Mouse (Mus musculus) testis, postnatal 14 days (tissue): ENCODE results near the gene Tmem163.

Experiments
- DNase-seq: peaks from one replicate; pipeline ENCODE4 v3.0.0; 2021; ENCODE audit warnings: low spot score

The Tmem163 gene

GRCm38 (mm10) chr1:127651564-127651963, 27.8 kb downstream of the Tmem163 start:
- no peak for DNase-seq

GRCm38 (mm10) chr1:127642976-127643769, 36.2 kb downstream of the Tmem163 start:
- DNase-seq: no peak

- DNase-seq: no peak
These were observed 41.4 kb downstream of the Tmem163 start for GRCm38 (mm10) chr1:127637917-127638316.

- no peak for DNase-seq
These were observed 52.2 kb downstream of the Tmem163 start for GRCm38 (mm10) chr1:127627151-127627550.

- DNase-seq: no peak
These were observed 53.6 kb downstream of the Tmem163 start for GRCm38 (mm10) chr1:127625577-127626362.

GRCm38 (mm10) chr1:127622349-127622748, 57.0 kb downstream of the Tmem163 start:
- no peak for DNase-seq

GRCm38 (mm10) chr1:127619036-127619435, 60.3 kb downstream of the Tmem163 start:
- DNase-seq: no peak

- DNase-seq: no peak
These were observed 69.0 kb downstream of the Tmem163 start for GRCm38 (mm10) chr1:127610378-127610777.

- no peak for DNase-seq
These were observed 69.5 kb downstream of the Tmem163 start for GRCm38 (mm10) chr1:127609814-127610213.

- DNase-seq: no peak
These were observed 71.0 kb downstream of the Tmem163 start for GRCm38 (mm10) chr1:127608326-127608725.

GRCm38 (mm10) chr1:127603697-127604631, 75.4 kb downstream of the Tmem163 start:
- DNase-seq: no peak

GRCm38 (mm10) chr1:127596143-127596542, 83.2 kb downstream of the Tmem163 start:
- DNase-seq: no peak

- no peak for DNase-seq
These were observed 83.6 kb downstream of the Tmem163 start for GRCm38 (mm10) chr1:127595735-127596134.

- DNase-seq: no peak
These were observed 89.8 kb downstream of the Tmem163 start for GRCm38 (mm10) chr1:127589542-127589941.

- DNase-seq: no peak
These were observed 92.3 kb downstream of the Tmem163 start for GRCm38 (mm10) chr1:127587071-127587470.

- no peak for DNase-seq
These were observed 93.2 kb downstream of the Tmem163 start for GRCm38 (mm10) chr1:127586156-127586555.

GRCm38 (mm10) chr1:127577981-127578380, 101.4 kb downstream of the Tmem163 start:
- no peak for DNase-seq

- no peak for DNase-seq
These were observed 102.3 kb downstream of the Tmem163 start for GRCm38 (mm10) chr1:127577083-127577482.

GRCm38 (mm10) chr1:127576563-127576962, 102.8 kb downstream of the Tmem163 start:
- no peak for DNase-seq

GRCm38 (mm10) chr1:127576143-127576542, 103.2 kb downstream of the Tmem163 start:
- DNase-seq: no peak

- DNase-seq: no peak
These were observed 103.7 kb downstream of the Tmem163 start for GRCm38 (mm10) chr1:127575692-127576091.

GRCm38 (mm10) chr1:127573186-127573585, 106.2 kb downstream of the Tmem163 start:
- no peak for DNase-seq
